Mouse (Mus musculus) megakaryocyte, embryonic 14.5 days (primary cell): Measurements from ENCODE around the gene 1700016H13Rik. TPM values are rescaled to one million over a fixed set of nuclear protein-coding genes. Genes with fewer than 3 reads are reported as not detected.

Experiments
- H3K27me3 ChIP-seq: replicated peaks from 2 replicates; pipeline ENCODE3; 2012; ENCODE audit warnings: inconsistent platforms
- H3K36me3 ChIP-seq: replicated peaks from 2 replicates; pipeline ENCODE3; 2012; ENCODE audit warnings: low read length, inconsistent platforms, mixed read lengths
- H3K4me1 ChIP-seq: 2 replicates; pipeline ENCODE4 v1.6.1; 2012; ENCODE audit warnings: inconsistent platforms
- H3K4me3 ChIP-seq: replicated peaks from 2 replicates; pipeline ENCODE3; 2012; ENCODE audit warnings: moderate library complexity, mild to moderate bottlenecking, inconsistent platforms
- H3K9me3 ChIP-seq: 2 replicates; pipeline ENCODE4 v1.6.1; 2012; ENCODE audit warnings: inconsistent platforms
- FLI1 ChIP-seq: IDR thresholded peaks from 2 replicates; pipeline ENCODE4 v1.6.1; 2012; ENCODE audit warnings: low read length, inconsistent platforms, mixed read lengths
- GATA1 ChIP-seq: IDR thresholded peaks from 3 replicates; pipeline ENCODE4 v1.6.1; 2012; ENCODE audit warnings: mixed read lengths, low read length, inconsistent platforms, borderline replicate concordance
- polyA plus RNA-seq: library from polyadenylated mRNA; stranded (reverse); fragments of >175 nt; gene quantifications from 2 replicates; pipeline ENCODE4 v1.2.3, GENCODE M21; 2012; ENCODE audit warnings: low replicate concordance; ENCODE audit not compliant: insufficient read depth

The 1700016H13Rik gene
- polyA plus RNA-seq, 1 experiment = not detected

GRCm38 (mm10) chr5:103692531-103693040 is 36.8 kb upstream of the 1700016H13Rik start:
- H3K4me3 ChIP-seq = peak overlapping the region; percentile 92
- TF ChIP-seq GATA1 = no peak
- no peak for TF ChIP-seq FLI1
- no peaks in the 10 kb centered on the region for H3K27me3 ChIP-seq
- peaks cover 32% of the 10 kb centered on the region for H3K4me1 ChIP-seq
- no peaks in the 10 kb centered on the region for H3K9me3 ChIP-seq
- no peaks in the 10 kb centered on the region for H3K36me3 ChIP-seq

GRCm38 (mm10) chr5:103691624-103692530 is 36.1 kb upstream of the 1700016H13Rik start, which contains the start of gene Aff1:
Gene Aff1, plus strand, starts transcription at chr5:103692374.
- Histone ChIP-seq H3K27me3 (no peaks in the 10 kb centered on the region), H3K36me3 (no peaks in the 10 kb centered on the region), H3K9me3 (no peaks in the 10 kb centered on the region), H3K4me3 (peak within 1 kb of the TSS; percentile 92), H3K4me1 (peaks cover 25% of the 10 kb centered on the region)
- TF ChIP-seq FLI1 (no peak), GATA1 (no peak)

DNA sequence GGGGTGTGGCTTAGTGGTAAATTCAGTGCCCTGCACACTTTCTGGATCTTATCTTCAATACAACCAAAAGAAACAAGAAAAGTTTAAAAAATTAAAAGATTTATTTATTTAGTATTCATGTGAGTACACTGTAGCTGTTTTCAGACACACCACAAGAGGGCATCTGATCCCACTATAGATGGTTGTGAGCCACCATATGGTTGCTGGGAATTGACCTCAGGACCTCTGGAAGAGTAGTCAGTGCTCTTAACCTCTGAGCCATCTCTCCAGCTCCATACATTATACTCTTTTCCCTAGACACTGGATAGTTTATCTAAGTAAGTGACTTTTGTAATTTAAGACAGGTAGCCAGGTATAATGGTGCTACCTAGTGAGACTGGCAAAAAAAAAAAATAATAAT is 35.4 kb upstream of the 1700016H13Rik start:
- no peaks in the 10 kb centered on the region for H3K9me3 ChIP-seq
- TF ChIP-seq GATA1 (no peak), FLI1 (no peak)
- no peaks in the 10 kb centered on the region for H3K36me3 ChIP-seq
- H3K27me3 ChIP-seq = no peaks in the 10 kb centered on the region
- H3K4me1 ChIP-seq = peaks cover 18% of the 10 kb centered on the region
- peak overlapping the region; percentile 92 for H3K4me3 ChIP-seq

DNA sequence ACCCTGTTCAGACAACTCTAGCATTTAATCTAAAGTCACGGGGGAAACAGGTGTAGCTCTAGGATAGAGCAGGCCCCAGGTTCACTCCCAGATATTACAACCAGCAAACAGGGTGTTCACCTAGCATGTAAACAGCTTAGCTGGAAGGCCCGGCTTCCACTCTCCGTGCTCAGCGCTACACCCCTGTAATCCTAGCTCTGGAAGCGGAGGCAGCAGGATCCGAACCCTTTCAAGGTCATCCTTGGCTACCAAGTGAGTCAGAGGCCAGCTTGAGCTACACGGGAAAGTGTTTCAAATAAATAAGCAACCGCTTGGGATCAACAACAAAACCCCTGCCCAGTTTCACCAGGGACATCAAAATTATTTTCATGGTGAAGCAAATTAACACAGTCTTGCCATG is 34.4 kb upstream of the 1700016H13Rik start:
- TF ChIP-seq GATA1 = no peak
- no peak for TF ChIP-seq FLI1
- no peaks in the 10 kb centered on the region for H3K9me3 ChIP-seq
- peaks cover 18% of the 10 kb centered on the region for H3K4me1 ChIP-seq
- peaks cover 1% of the 10 kb centered on the region for H3K27me3 ChIP-seq
- no peak overlapping the region for H3K4me3 ChIP-seq
- H3K36me3 ChIP-seq = no peaks in the 10 kb centered on the region

GRCm38 (mm10) chr5:103689645-103690044 is 33.8 kb upstream of the 1700016H13Rik start:
- TF ChIP-seq FLI1 (no peak), GATA1 (no peak)
- peaks cover 1% of the 10 kb centered on the region for H3K27me3 ChIP-seq
- H3K36me3 ChIP-seq = no peaks in the 10 kb centered on the region
- H3K9me3 ChIP-seq = no peaks in the 10 kb centered on the region
- H3K4me3 ChIP-seq = no peak overlapping the region
- peaks cover 18% of the 10 kb centered on the region for H3K4me1 ChIP-seq

GRCm38 (mm10) chr5:103681824-103682223 is 26.0 kb upstream of the 1700016H13Rik start:
- no peak overlapping the region for H3K4me3 ChIP-seq
- H3K36me3 ChIP-seq = no peaks in the 10 kb centered on the region
- H3K27me3 ChIP-seq = peaks cover 7% of the 10 kb centered on the region
- 0 out of 2 replicates have a peak, but pooled peaks cover 10% of the 10 kb centered on the region for H3K4me1 ChIP-seq
- TF ChIP-seq FLI1 (no peak), GATA1 (no peak)
- no peaks in the 10 kb centered on the region for H3K9me3 ChIP-seq

DNA sequence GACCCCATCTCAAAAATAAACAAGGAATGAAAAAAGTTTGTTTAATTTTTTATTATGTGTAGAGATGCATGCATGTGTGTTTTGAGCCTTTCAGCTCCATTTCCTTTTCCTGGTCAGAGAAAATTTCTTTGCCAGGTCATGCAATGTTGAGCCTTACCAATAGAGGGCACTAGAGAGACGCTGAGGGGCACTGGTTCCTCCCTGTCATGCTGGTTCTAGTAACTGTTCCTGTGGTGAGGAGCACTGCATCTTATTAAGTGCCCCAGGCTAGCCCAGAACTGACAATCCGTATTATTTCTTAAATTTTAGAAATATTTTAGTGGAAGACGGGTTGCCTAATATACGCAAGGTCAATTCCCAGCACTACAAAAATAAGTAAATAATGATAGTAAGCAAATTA is 24.6 kb upstream of the 1700016H13Rik start:
- Histone ChIP-seq H3K36me3 (no peaks in the 10 kb centered on the region), H3K4me3 (no peak overlapping the region), H3K27me3 (peaks cover 6% of the 10 kb centered on the region), H3K9me3 (no peaks in the 10 kb centered on the region), H3K4me1 (0 out of 2 replicates have a peak, but pooled peaks cover 10% of the 10 kb centered on the region)
- no peak for TF ChIP-seq GATA1
- no peak for TF ChIP-seq FLI1

DNA sequence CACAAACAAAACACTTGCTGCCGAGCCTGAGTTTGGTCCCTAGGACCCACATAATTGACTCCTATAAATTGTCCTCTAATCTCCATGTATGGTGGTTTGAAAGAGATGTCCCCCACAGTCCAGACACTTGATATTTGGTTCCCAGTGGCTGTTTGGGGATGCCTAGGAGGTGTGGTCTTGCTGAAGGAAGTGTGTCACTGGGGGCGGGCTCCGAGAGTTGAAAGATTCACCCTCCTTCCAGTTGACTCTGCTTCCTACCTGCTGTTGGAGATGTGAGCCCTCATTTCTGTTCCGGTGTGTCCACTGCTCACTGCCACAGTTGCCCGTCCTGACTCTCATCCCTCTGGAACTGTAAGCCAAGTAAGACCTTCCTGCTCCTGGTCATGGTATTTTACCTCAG is 23.2 kb upstream of the 1700016H13Rik start:
- no peaks in the 10 kb centered on the region for H3K36me3 ChIP-seq
- no peaks in the 10 kb centered on the region for H3K9me3 ChIP-seq
- peaks cover 3% of the 10 kb centered on the region for H3K27me3 ChIP-seq
- 0 out of 2 replicates have a peak, but pooled peaks cover 10% of the 10 kb centered on the region for H3K4me1 ChIP-seq
- no peak overlapping the region for H3K4me3 ChIP-seq
- TF ChIP-seq GATA1 (no peak), FLI1 (no peak)

GRCm38 (mm10) chr5:103677894-103678293 is 22.1 kb upstream of the 1700016H13Rik start:
- TF ChIP-seq FLI1 (no peak), GATA1 (no peak)
- H3K27me3 ChIP-seq = peaks cover 6% of the 10 kb centered on the region
- H3K36me3 ChIP-seq = no peaks in the 10 kb centered on the region
- no peak overlapping the region for H3K4me3 ChIP-seq
- no peaks in the 10 kb centered on the region for H3K9me3 ChIP-seq
- 0 out of 2 replicates have a peak, but pooled peaks cover 10% of the 10 kb centered on the region for H3K4me1 ChIP-seq

- Histone ChIP-seq H3K4me3 (no peak overlapping the region), H3K27me3 (peaks cover 11% of the 10 kb centered on the region), H3K4me1 (0 out of 2 replicates have a peak, but pooled peaks cover 10% of the 10 kb centered on the region), H3K36me3 (no peaks in the 10 kb centered on the region), H3K9me3 (no peaks in the 10 kb centered on the region)
- no peak for TF ChIP-seq FLI1
- TF ChIP-seq GATA1 = no peak
Measured at GRCm38 (mm10) chr5:103676289-103676881, 20.6 kb upstream of the 1700016H13Rik start.

- peaks cover 13% of the 10 kb centered on the region for H3K27me3 ChIP-seq
- TF ChIP-seq FLI1 (no peak), GATA1 (no peak)
Measured at GRCm38 (mm10) chr5:103674482-103674881, 18.7 kb upstream of the 1700016H13Rik start.

More at GRCm38 (mm10) chr5:103674482-103674881, 18.7 kb upstream of the 1700016H13Rik start:
- Histone ChIP-seq H3K4me1 (0 out of 2 replicates have a peak, but pooled peaks cover 10% of the 10 kb centered on the region), H3K36me3 (no peaks in the 10 kb centered on the region), H3K4me3 (no peak overlapping the region), H3K9me3 (no peaks in the 10 kb centered on the region)
